Mouse (Mus musculus) Muller cell, postnatal 12 days (primary cell): ENCODE measurements around the gene Hoxc13.

Source experiments
- DNase-seq: peaks from one replicate; pipeline ENCODE4 v3.0.0-alpha.2; 2015; ENCODE audit errors: inconsistent ontology term

Hoxc13 gene

GRCm38 (mm10) chr15:102921053-102922011 is at the start of gene Hoxc13:
TSS of gene Hoxc13 (plus strand) at chr15:102921103.
- no peak for DNase-seq

GRCm38 (mm10) chr15:102885803-102886202 is 35.1 kb upstream of the Hoxc13 start:
- no peak for DNase-seq

- DNase-seq, result no peak
Measured at GRCm38 (mm10) chr15:102895115-102895514, 25.8 kb upstream of the Hoxc13 start.

GRCm38 (mm10) chr15:102904946-102905345 is 16.0 kb upstream of the Hoxc13 start:
- DNase-seq, result no peak

- no peak for DNase-seq
Measured at GRCm38 (mm10) chr15:102909536-102909935, 11.4 kb upstream of the Hoxc13 start.

GRCm38 (mm10) chr15:102910038-102910437 is 10.9 kb upstream of the Hoxc13 start:
- DNase-seq, result no peak

GRCm38 (mm10) chr15:102910496-102911095 is 10.3 kb upstream of the Hoxc13 start:
- no peak for DNase-seq

GRCm38 (mm10) chr15:102913038-102913585 is 7.8 kb upstream of the Hoxc13 start:
- DNase-seq, result no peak

- no peak for DNase-seq
Measured at GRCm38 (mm10) chr15:102917972-102918572, 2.8 kb upstream of the Hoxc13 start.

- no peak for DNase-seq
Measured at GRCm38 (mm10) chr15:102918611-102919265, 2.2 kb upstream of the Hoxc13 start.

GRCm38 (mm10) chr15:102919336-102920180 is 1.3 kb upstream of the Hoxc13 start:
- DNase-seq, result no peak

GRCm38 (mm10) chr15:102920619-102921018 is 284 bp upstream of the Hoxc13 start:
- peak; percentile 42 for DNase-seq

GRCm38 (mm10) chr15:102922012-102922362 is 1.1 kb downstream of the Hoxc13 start:
- no peak for DNase-seq

- DNase-seq, result no peak
Measured at GRCm38 (mm10) chr15:102922636-102923500, 2.0 kb downstream of the Hoxc13 start.

GRCm38 (mm10) chr15:102927032-102927645 is 6.2 kb downstream of the Hoxc13 start:
- no peak for DNase-seq

- DNase-seq, result no peak
Measured at GRCm38 (mm10) chr15:102931706-102932358, 10.9 kb downstream of the Hoxc13 start.

- no peak for DNase-seq
Measured at GRCm38 (mm10) chr15:102934438-102934837, 13.5 kb downstream of the Hoxc13 start.

GRCm38 (mm10) chr15:102934897-102935296 is 14.0 kb downstream of the Hoxc13 start:
- DNase-seq, result peak; percentile 43
